Mouse (Mus musculus): ENCODE results near the gene D10Wsu102e. TPM values are rescaled to one million over a fixed set of nuclear protein-coding genes. Genes with fewer than 3 reads are reported as not detected.
"Not testable (repeated sequence)": the region's sequence is repeated elsewhere in the genome, so short reads cannot be mapped to it uniquely, and the experiment has no call there.

D10Wsu102e gene
- polyA plus RNA-seq, 1 experiment from 2014 or later = 1.6 TPM

- no peak for ATAC-seq (replicated peaks; ENCODE audit: low FRiP score)
- H3K36me3 ChIP-seq (ENCODE audit: control insufficient read depth, insufficient read depth, low read length) = peaks cover 6% of the 10 kb centered on the region; the same call in 1 of the 2 replicates
Measured at GRCm38 (mm10) chr10:83374045-83374656, 14.1 kb downstream of the D10Wsu102e start.

GRCm38 (mm10) chr10:83375458-83375857 lies 15.4 kb downstream of the D10Wsu102e start:
- ATAC-seq (replicated peaks; ENCODE audit: low FRiP score); H3K9ac ChIP-seq (ENCODE audit: low read length); H3K9me3 ChIP-seq (ENCODE audit: control insufficient read depth, low read length); H3K4me3 ChIP-seq (ENCODE audit: low read depth, low read length); H3K27ac ChIP-seq (ENCODE audit: low read depth, low read length); H3K36me3 ChIP-seq (ENCODE audit: control insufficient read depth, insufficient read depth, low read length); H3K4me1 ChIP-seq (replicated peaks; ENCODE audit: control insufficient read depth, insufficient read depth, low read length); H3K27me3 ChIP-seq (ENCODE audit: control insufficient read depth, insufficient read depth, low read length); H3K4me2 ChIP-seq (ENCODE audit: low read depth, low read length, severe bottlenecking); DNase-seq (ENCODE audit: low spot score): not testable (repeated sequence)
- WGBS = 94% methylated on average over 5 of the region's 5 CpGs

More at GRCm38 (mm10) chr10:83374045-83374656, 14.1 kb downstream of the D10Wsu102e start:
- Histone ChIP-seq H3K4me2 (ENCODE audit: low read depth, low read length, severe bottlenecking) (no peak overlapping the region), H3K4me3 (ENCODE audit: low read depth, low read length) (no peak overlapping the region), H3K9me3 (ENCODE audit: control insufficient read depth, low read length) (no peaks in the 10 kb centered on the region), H3K4me1 (replicated peaks; ENCODE audit: control insufficient read depth, insufficient read depth, low read length) (no peaks in the 10 kb centered on the region), H3K9ac (ENCODE audit: low read length) (no peak overlapping the region), H3K27ac (ENCODE audit: low read depth, low read length) (no peak overlapping the region), H3K27me3 (ENCODE audit: control insufficient read depth, insufficient read depth, low read length) (no peaks in the 10 kb centered on the region)
- 93% methylated on average over 3 of the region's 3 CpGs for WGBS
- no peak for DNase-seq (ENCODE audit: low spot score)

- H3K4me1 ChIP-seq (replicated peaks; ENCODE audit: control insufficient read depth, insufficient read depth, low read length) = no peaks in the 10 kb centered on the region
- whole genome bisulfite sequencing = 94% methylated on average over 8 of the region's 8 CpGs
- H3K27me3 ChIP-seq (ENCODE audit: control insufficient read depth, insufficient read depth, low read length) = no peaks in the 10 kb centered on the region
- no peak for DNase-seq (ENCODE audit: low spot score)
- no peak overlapping the region for H3K27ac ChIP-seq (ENCODE audit: low read depth, low read length)
- H3K9me3 ChIP-seq (ENCODE audit: control insufficient read depth, low read length) = no peaks in the 10 kb centered on the region
- ATAC-seq (replicated peaks; ENCODE audit: low FRiP score) = no peak
- H3K4me2 ChIP-seq (ENCODE audit: low read depth, low read length, severe bottlenecking) = no peak overlapping the region
- H3K36me3 ChIP-seq (ENCODE audit: control insufficient read depth, insufficient read depth, low read length) = peaks cover 6% of the 10 kb centered on the region; the same call in 1 of the 2 replicates
- no peak overlapping the region for H3K9ac ChIP-seq (ENCODE audit: low read length)
- no peak overlapping the region for H3K4me3 ChIP-seq (ENCODE audit: low read depth, low read length)
Measured at GRCm38 (mm10) chr10:83376911-83377682, 17.1 kb downstream of the D10Wsu102e start.

- Histone ChIP-seq H3K36me3 (ENCODE audit: control insufficient read depth, insufficient read depth, low read length) (peaks cover 6% of the 10 kb centered on the region; the same call in 1 of the 2 replicates), H3K9ac (ENCODE audit: low read length) (no peak overlapping the region), H3K27ac (ENCODE audit: low read depth, low read length) (no peak overlapping the region), H3K4me3 (ENCODE audit: low read depth, low read length) (no peak overlapping the region), H3K9me3 (ENCODE audit: control insufficient read depth, low read length) (no peaks in the 10 kb centered on the region), H3K27me3 (ENCODE audit: control insufficient read depth, insufficient read depth, low read length) (no peaks in the 10 kb centered on the region), H3K4me2 (ENCODE audit: low read depth, low read length, severe bottlenecking) (no peak overlapping the region), H3K4me1 (replicated peaks; ENCODE audit: control insufficient read depth, insufficient read depth, low read length) (no peaks in the 10 kb centered on the region)
- 88% methylated on average over 9 of the region's 9 CpGs for WGBS
- DNase-seq (ENCODE audit: low spot score) = peak; percentile 37
- no peak for ATAC-seq (replicated peaks; ENCODE audit: low FRiP score)
Measured at GRCm38 (mm10) chr10:83378083-83378833, 18.2 kb downstream of the D10Wsu102e start.

GRCm38 (mm10) chr10:83380501-83380900 lies 20.5 kb downstream of the D10Wsu102e start:
- ATAC-seq (replicated peaks; ENCODE audit: low FRiP score) (no peak), DNase-seq (ENCODE audit: low spot score) (no peak)
- no peak overlapping the region for H3K4me3 ChIP-seq (ENCODE audit: low read depth, low read length)
- H3K9ac ChIP-seq (ENCODE audit: low read length) = no peak overlapping the region
- H3K9me3 ChIP-seq (ENCODE audit: control insufficient read depth, low read length) = no peaks in the 10 kb centered on the region
- H3K4me1 ChIP-seq (replicated peaks; ENCODE audit: control insufficient read depth, insufficient read depth, low read length) = no peaks in the 10 kb centered on the region
- no peaks in the 10 kb centered on the region for H3K36me3 ChIP-seq (ENCODE audit: control insufficient read depth, insufficient read depth, low read length)
- WGBS = 94% methylated on average over 2 of the region's 2 CpGs
- H3K4me2 ChIP-seq (ENCODE audit: low read depth, low read length, severe bottlenecking) = no peak overlapping the region
- H3K27ac ChIP-seq (ENCODE audit: low read depth, low read length) = no peak overlapping the region
- no peaks in the 10 kb centered on the region for H3K27me3 ChIP-seq (ENCODE audit: control insufficient read depth, insufficient read depth, low read length)

GRCm38 (mm10) chr10:83382528-83382927 lies 22.5 kb downstream of the D10Wsu102e start:
- Histone ChIP-seq H3K9ac (ENCODE audit: low read length) (no peak overlapping the region), H3K4me1 (replicated peaks; ENCODE audit: control insufficient read depth, insufficient read depth, low read length) (no peaks in the 10 kb centered on the region), H3K36me3 (ENCODE audit: control insufficient read depth, insufficient read depth, low read length) (no peaks in the 10 kb centered on the region), H3K27ac (ENCODE audit: low read depth, low read length) (no peak overlapping the region), H3K4me3 (ENCODE audit: low read depth, low read length) (no peak overlapping the region), H3K4me2 (ENCODE audit: low read depth, low read length, severe bottlenecking) (no peak overlapping the region), H3K9me3 (ENCODE audit: control insufficient read depth, low read length) (no peaks in the 10 kb centered on the region), H3K27me3 (ENCODE audit: control insufficient read depth, insufficient read depth, low read length) (no peaks in the 10 kb centered on the region)
- peak; percentile 11 for DNase-seq (ENCODE audit: low spot score)
- no peak for ATAC-seq (replicated peaks; ENCODE audit: low FRiP score)
- WGBS = 83% methylated on average over 4 of the region's 4 CpGs

- WGBS = 86% methylated on average over 2 of the region's 2 CpGs
- no peaks in the 10 kb centered on the region for H3K4me1 ChIP-seq (replicated peaks; ENCODE audit: control insufficient read depth, insufficient read depth, low read length)
- H3K9ac ChIP-seq (ENCODE audit: low read length) = no peak overlapping the region
- H3K27me3 ChIP-seq (ENCODE audit: control insufficient read depth, insufficient read depth, low read length) = no peaks in the 10 kb centered on the region
- no peaks in the 10 kb centered on the region for H3K36me3 ChIP-seq (ENCODE audit: control insufficient read depth, insufficient read depth, low read length)
- no peak overlapping the region for H3K27ac ChIP-seq (ENCODE audit: low read depth, low read length)
- H3K4me3 ChIP-seq (ENCODE audit: low read depth, low read length) = no peak overlapping the region
- DNase-seq (ENCODE audit: low spot score) (no peak), ATAC-seq (replicated peaks; ENCODE audit: low FRiP score) (no peak)
- no peaks in the 10 kb centered on the region for H3K9me3 ChIP-seq (ENCODE audit: control insufficient read depth, low read length)
- H3K4me2 ChIP-seq (ENCODE audit: low read depth, low read length, severe bottlenecking) = no peak overlapping the region
Measured at GRCm38 (mm10) chr10:83382988-83383387, 23.0 kb downstream of the D10Wsu102e start.

GRCm38 (mm10) chr10:83383863-83384262 lies 23.8 kb downstream of the D10Wsu102e start:
- DNase-seq (ENCODE audit: low spot score) (peak; percentile 26), ATAC-seq (replicated peaks; ENCODE audit: low FRiP score) (no peak)
- Histone ChIP-seq H3K9me3 (ENCODE audit: control insufficient read depth, low read length) (no peaks in the 10 kb centered on the region), H3K27ac (ENCODE audit: low read depth, low read length) (no peak overlapping the region), H3K4me1 (replicated peaks; ENCODE audit: control insufficient read depth, insufficient read depth, low read length) (no peaks in the 10 kb centered on the region), H3K36me3 (ENCODE audit: control insufficient read depth, insufficient read depth, low read length) (no peaks in the 10 kb centered on the region), H3K4me3 (ENCODE audit: low read depth, low read length) (no peak overlapping the region), H3K9ac (ENCODE audit: low read length) (no peak overlapping the region), H3K27me3 (ENCODE audit: control insufficient read depth, insufficient read depth, low read length) (no peaks in the 10 kb centered on the region), H3K4me2 (ENCODE audit: low read depth, low read length, severe bottlenecking) (no peak overlapping the region)
- 93% methylated on average over 13 of the region's 13 CpGs for WGBS

All from forebrain, embryonic 11.5 days (tissue).